Mouse (Mus musculus) megakaryocyte, embryonic 14.5 days (primary cell): ENCODE results near the gene Fam227b. TPM values are rescaled to one million over a fixed set of nuclear protein-coding genes. Genes with fewer than 3 reads are reported as not detected.

Experiments
- H3K27me3 ChIP-seq: replicated peaks from 2 replicates; pipeline ENCODE3; 2012; ENCODE audit warnings: inconsistent platforms
- H3K36me3 ChIP-seq: replicated peaks from 2 replicates; pipeline ENCODE3; 2012; ENCODE audit warnings: low read length, inconsistent platforms, mixed read lengths
- H3K4me1 ChIP-seq: 2 replicates; pipeline ENCODE4 v1.6.1; 2012; ENCODE audit warnings: inconsistent platforms
- H3K4me3 ChIP-seq: replicated peaks from 2 replicates; pipeline ENCODE3; 2012; ENCODE audit warnings: moderate library complexity, mild to moderate bottlenecking, inconsistent platforms
- H3K9me3 ChIP-seq: 2 replicates; pipeline ENCODE4 v1.6.1; 2012; ENCODE audit warnings: inconsistent platforms
- FLI1 ChIP-seq: IDR thresholded peaks from 2 replicates; pipeline ENCODE4 v1.6.1; 2012; ENCODE audit warnings: low read length, inconsistent platforms, mixed read lengths
- GATA1 ChIP-seq: IDR thresholded peaks from 3 replicates; pipeline ENCODE4 v1.6.1; 2012; ENCODE audit warnings: mixed read lengths, low read length, inconsistent platforms, borderline replicate concordance
- polyA plus RNA-seq: library from polyadenylated mRNA; stranded (reverse); fragments of >175 nt; gene quantifications from 2 replicates; pipeline ENCODE4 v1.2.3, GENCODE M21; 2012; ENCODE audit warnings: low replicate concordance; ENCODE audit not compliant: insufficient read depth

Gene Fam227b
- polyA plus RNA-seq, 1 experiment = not detected

GRCm38 (mm10) chr2:126038221-126039000 is 113.4 kb downstream of the Fam227b start:
- Histone ChIP-seq H3K4me1 (peaks cover 34% of the 10 kb centered on the region), H3K27me3 (peaks cover 8% of the 10 kb centered on the region), H3K9me3 (no peaks in the 10 kb centered on the region), H3K4me3 (no peak overlapping the region), H3K36me3 (no peaks in the 10 kb centered on the region)
- TF ChIP-seq GATA1 (no peak), FLI1 (no peak)

GRCm38 (mm10) chr2:126036121-126036520 is 115.7 kb downstream of the Fam227b start:
- TF ChIP-seq GATA1 = no peak
- no peak for TF ChIP-seq FLI1
- Histone ChIP-seq H3K9me3 (no peaks in the 10 kb centered on the region), H3K4me3 (no peak overlapping the region), H3K4me1 (peaks cover 35% of the 10 kb centered on the region), H3K36me3 (no peaks in the 10 kb centered on the region), H3K27me3 (peaks cover 8% of the 10 kb centered on the region)

DNA sequence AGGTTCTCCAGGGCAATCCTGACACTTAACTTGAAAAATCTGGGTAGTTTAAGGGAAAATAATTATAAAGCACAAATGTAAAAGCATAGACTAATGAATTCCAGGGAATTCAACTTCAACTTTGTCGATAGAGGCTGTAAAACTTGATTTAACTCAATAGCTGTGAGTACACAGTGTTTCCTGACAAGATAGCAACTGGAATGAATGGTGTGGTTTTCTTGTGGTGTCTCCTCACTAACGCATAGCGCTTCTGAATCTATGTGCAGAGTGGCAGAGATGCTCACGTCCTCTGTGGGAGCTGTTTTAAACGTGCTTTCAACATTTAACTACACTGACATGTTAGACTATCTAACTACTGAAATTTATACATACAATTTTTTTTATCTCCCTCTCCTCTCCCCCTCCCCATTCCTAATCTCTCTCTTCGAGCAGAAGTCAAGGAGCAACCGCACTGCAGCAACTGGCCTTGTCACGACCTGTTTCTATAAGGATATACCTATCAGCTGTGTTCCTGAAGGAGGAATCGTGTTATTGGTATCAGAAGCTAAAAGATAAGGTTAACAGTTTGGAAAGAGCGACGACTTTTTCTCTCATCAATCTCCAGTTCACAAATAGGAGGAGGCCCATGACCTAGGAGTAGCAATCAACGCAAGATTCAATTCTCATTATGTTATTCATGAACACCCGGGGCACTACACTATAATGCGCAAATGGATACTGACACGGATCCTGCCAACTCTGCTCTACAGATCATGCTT is 116.6 kb downstream of the Fam227b start:
- no peak overlapping the region for H3K4me3 ChIP-seq

GRCm38 (mm10) chr2:126034379-126035005 is 117.3 kb downstream of the Fam227b start, which contains the start of gene Fgf7:
Gene Fgf7 (plus strand): TSS chr2:126034658.
- TF ChIP-seq GATA1 (no peak), FLI1 (no peak)
- Histone ChIP-seq H3K4me3 (no peak within 1 kb of the TSS), H3K36me3 (no peaks in the 10 kb centered on the region), H3K27me3 (peaks cover 6% of the 10 kb centered on the region), H3K9me3 (no peaks in the 10 kb centered on the region), H3K4me1 (peaks cover 43% of the 10 kb centered on the region)

More for the DNA sequence above, 116.6 kb downstream of the Fam227b start:
- Histone ChIP-seq H3K36me3 (no peaks in the 10 kb centered on the region), H3K9me3 (no peaks in the 10 kb centered on the region), H3K4me1 (peaks cover 43% of the 10 kb centered on the region), H3K27me3 (peaks cover 6% of the 10 kb centered on the region)
- TF ChIP-seq GATA1 (no peak), FLI1 (no peak)

DNA sequence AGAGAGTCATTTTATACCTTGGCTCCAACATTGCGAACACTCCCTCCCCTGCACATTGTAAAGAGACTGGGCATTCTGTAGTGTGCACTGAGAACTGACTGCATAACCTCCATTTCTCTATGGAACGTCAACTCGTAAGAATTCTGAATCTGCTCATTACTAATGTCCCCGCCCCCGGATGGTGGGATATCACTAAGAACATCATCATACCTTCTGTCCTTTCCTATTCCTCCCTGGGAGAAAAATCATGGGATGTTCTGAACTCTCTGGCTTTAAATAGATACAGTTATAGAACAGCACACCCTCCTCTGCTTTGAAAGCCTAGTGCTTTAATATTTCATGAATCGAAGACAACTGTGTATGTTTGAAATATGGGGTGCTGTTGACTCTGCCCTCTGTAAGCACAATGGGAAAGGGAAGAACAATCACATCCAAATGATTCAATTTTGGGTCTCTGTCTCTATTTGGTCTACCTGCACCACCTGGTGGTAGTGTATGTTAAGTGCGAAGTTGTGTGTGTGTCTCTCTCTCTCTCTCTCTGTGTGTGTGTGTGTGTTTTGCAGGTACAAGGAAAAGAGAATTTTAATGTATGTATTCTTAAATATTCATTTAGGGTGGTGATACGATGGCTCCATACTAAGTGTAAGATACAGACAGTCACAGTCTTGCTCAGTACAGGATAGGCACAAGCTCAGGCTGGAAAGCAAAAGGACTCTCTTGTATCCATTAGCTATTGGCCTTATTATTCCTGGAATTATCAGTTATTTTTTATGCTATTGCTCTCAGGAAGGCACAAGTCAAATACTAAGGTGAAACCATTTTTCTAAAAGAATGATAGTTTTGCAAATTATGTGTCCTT is 118.5 kb downstream of the Fam227b start:
- H3K36me3 ChIP-seq = no peaks in the 10 kb centered on the region
- H3K4me1 ChIP-seq = peaks cover 43% of the 10 kb centered on the region
- H3K9me3 ChIP-seq = no peaks in the 10 kb centered on the region
- H3K4me3 ChIP-seq = no peak overlapping the region
- H3K27me3 ChIP-seq = peaks cover 4% of the 10 kb centered on the region
- no peak for TF ChIP-seq GATA1

DNA sequence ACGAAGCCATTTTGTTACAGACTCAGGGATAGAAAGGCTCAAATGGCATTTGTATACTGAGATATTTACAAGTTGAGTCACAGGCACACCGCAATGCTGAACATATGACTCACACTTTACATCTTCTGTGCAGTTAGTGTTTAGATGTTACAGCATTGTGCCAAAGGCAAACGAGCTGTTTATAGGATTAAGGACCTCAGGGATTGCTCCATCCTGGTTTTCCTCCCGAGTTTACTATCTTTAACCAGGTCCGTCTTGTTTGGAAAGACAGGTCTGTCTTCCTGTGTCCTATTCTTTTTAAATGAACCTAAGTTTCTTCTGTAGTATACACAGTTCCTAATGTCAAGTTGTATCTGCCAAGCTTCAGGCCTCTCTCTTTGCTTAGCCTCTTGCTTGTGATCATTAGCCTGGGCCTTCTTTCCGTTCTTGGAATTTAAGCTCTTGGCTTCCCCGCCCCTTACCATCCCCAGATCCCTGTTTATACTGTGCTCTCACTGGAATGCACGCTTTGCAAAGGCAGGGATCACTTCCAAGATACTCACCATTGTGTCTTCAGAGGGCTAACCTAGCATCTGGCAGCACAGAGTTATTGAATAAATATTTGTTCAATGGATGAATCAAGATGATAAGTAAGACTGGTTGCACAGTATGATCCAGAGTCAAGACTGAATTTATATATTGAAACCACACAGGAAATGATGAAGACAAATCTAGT is 120.5 kb downstream of the Fam227b start:
- H3K4me3 ChIP-seq = no peak overlapping the region
- H3K36me3 ChIP-seq = no peaks in the 10 kb centered on the region
- peaks cover 43% of the 10 kb centered on the region for H3K4me1 ChIP-seq
- no peaks in the 10 kb centered on the region for H3K9me3 ChIP-seq
- H3K27me3 ChIP-seq = peaks cover 4% of the 10 kb centered on the region
- TF ChIP-seq FLI1 = no peak
- TF ChIP-seq GATA1 = no peak

- Histone ChIP-seq H3K9me3 (no peaks in the 10 kb centered on the region), H3K4me1 (peaks cover 17% of the 10 kb centered on the region), H3K4me3 (no peak overlapping the region), H3K36me3 (no peaks in the 10 kb centered on the region), H3K27me3 (no peaks in the 10 kb centered on the region)
- no peak for TF ChIP-seq GATA1
- no peak for TF ChIP-seq FLI1
These were observed 135.9 kb downstream of the Fam227b start for GRCm38 (mm10) chr2:126015763-126016473.

DNA sequence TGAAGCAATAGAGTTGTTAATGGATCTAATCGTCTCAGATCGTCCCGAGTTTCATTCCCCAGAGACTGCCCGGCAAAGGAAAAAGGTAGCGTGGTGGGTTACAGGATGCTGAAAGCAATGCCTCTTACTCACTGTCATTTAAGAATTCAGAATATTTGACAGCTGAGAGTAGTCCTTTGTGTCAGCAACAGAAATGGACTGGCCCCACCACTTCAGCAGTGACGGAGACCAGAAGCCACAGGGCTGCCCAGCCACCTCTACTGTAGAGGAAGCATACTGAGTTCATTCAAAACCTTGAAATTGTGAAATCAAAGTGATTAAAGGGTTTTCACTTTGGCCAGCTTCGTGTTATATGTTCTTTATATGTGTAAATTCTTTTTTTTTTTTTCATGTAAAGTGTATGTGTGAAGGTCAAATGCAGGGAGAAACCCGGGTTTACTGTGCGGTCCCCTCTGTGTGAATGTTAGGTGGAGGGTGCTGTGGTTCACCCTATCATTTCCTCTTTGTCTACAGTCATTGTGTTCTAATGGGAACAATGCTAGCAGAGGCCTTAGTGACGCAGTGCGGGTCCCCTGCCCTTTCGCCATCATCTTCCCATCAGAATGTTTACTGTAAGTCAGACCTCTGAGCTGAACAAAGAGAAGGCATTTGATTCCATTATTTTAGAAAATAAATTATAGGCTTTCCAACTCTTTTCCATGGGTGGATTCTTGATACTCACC is 136.7 kb downstream of the Fam227b start:
- TF ChIP-seq FLI1 (no peak), GATA1 (no peak)
- Histone ChIP-seq H3K27me3 (no peaks in the 10 kb centered on the region), H3K36me3 (no peaks in the 10 kb centered on the region), H3K9me3 (no peaks in the 10 kb centered on the region), H3K4me3 (no peak overlapping the region), H3K4me1 (peaks cover 17% of the 10 kb centered on the region)

DNA sequence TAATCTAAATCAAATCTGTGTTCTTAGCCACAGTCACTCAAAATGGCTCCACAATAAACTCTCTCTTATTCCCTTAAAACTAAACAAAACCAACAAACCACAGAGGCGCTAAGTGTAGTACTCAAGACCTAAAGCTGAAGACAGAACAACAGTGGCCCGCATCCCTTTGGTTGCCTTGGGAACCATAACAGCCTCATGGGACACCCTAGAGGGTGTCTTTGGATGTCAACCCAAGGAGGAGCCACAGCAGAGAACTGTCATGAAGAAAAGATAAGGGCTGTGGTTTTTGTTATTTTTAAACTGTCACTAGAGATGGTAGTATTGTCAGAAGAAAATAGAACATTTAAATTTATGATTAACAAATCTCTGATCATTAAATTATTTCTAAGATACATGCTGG is 145.1 kb downstream of the Fam227b start:
- TF ChIP-seq GATA1 = no peak
- TF ChIP-seq FLI1 = no peak
- H3K4me1 ChIP-seq = peaks cover 45% of the 10 kb centered on the region
- H3K4me3 ChIP-seq = no peak overlapping the region
- H3K36me3 ChIP-seq = peaks cover 8% of the 10 kb centered on the region
- no peaks in the 10 kb centered on the region for H3K27me3 ChIP-seq
- H3K9me3 ChIP-seq = no peaks in the 10 kb centered on the region
